Mouse (Mus musculus) lung, embryonic 14.5 days (tissue): ENCODE measurements at regions not wholly inside any gene's neighbourhood (a gene's known extent, or its start where the extent isn't known, plus 50 kb on each side); places are given as distances from the start of the nearest gene placed in this dataset.
A peak's percentile ranks its signal among the peaks of the same experiment; 100 is the strongest.

Source experiments
- ATAC-seq: fragments of 200-750 bp; cut with Nextera tagmentation; 2 replicates; pipeline ENCODE4 v1.8.0; 2017; ENCODE audit warnings: mild to moderate bottlenecking, moderate TSS enrichment, moderate library complexity; ENCODE audit not compliant: insufficient read depth
- DNase-seq: peaks from one replicate; pipeline ENCODE4 v3.0.0-alpha.2; 2015
- H3K27ac ChIP-seq: fragments of 300-500 bp; sonication (generic); 2 replicates; pipeline ENCODE4 v1.5.1; 2014; ENCODE audit warnings: low read depth, mild to moderate bottlenecking, moderate library complexity
- H3K27me3 ChIP-seq: fragments of 300-500 bp; sonication (generic); 2 replicates; pipeline ENCODE4 v1.6.1; 2014; ENCODE audit warnings: low read length, control low read depth; ENCODE audit not compliant: insufficient read depth
- H3K36me3 ChIP-seq: fragments of 300-500 bp; sonication (generic); 2 replicates; pipeline ENCODE4 v1.6.1; 2014; ENCODE audit warnings: control low read depth; ENCODE audit not compliant: insufficient read depth
- H3K4me1 ChIP-seq: fragments of 300-500 bp; sonication (generic); 2 replicates; pipeline ENCODE4 v1.6.1; 2014; ENCODE audit warnings: antibody characterized with exemption, control low read depth; ENCODE audit not compliant: insufficient read depth
- H3K4me2 ChIP-seq: fragments of 300-500 bp; sonication (generic); 2 replicates; pipeline ENCODE4 v1.6.1; 2014; ENCODE audit warnings: mild to moderate bottlenecking
- H3K4me3 ChIP-seq: fragments of 300-500 bp; sonication (generic); 2 replicates; pipeline ENCODE4 v1.5.1; 2014; ENCODE audit warnings: low read depth, low read length
- H3K9ac ChIP-seq: fragments of 300-500 bp; sonication (generic); 2 replicates; pipeline ENCODE4 v1.6.1; 2014
- H3K9me3 ChIP-seq: fragments of 300-500 bp; sonication (generic); 2 replicates; pipeline ENCODE4 v1.6.1; 2016; ENCODE audit warnings: low read depth, low read length, control low read depth
- CTCF ChIP-seq: IDR thresholded peaks from 2 replicates; pipeline ENCODE4 v1.5.1; 2016; ENCODE audit warnings: antibody characterized with exemption, low read depth
- WGBS: fragments of 180-500 bp; shearing (Covaris S2); extraction: QIAGEN DNeasy Blood & Tissue Kit; methylation state at CpG from one replicate; pipeline ENCODE4 v1.1.7; 2014; 5-methylcytosine and 5-hydroxymethylcytosine counted together

- Histone ChIP-seq H3K27ac (peak overlapping the region; percentile 90), H3K4me2 (peak overlapping the region; percentile 48), H3K36me3 (peaks cover 1% of the 10 kb centered on the region; the same call in 1 of the 2 replicates), H3K4me3 (no peak overlapping the region), H3K9ac (no peak overlapping the region), H3K9me3 (no peaks in the 10 kb centered on the region), H3K27me3 (no peaks in the 10 kb centered on the region), H3K4me1 (0 out of 2 replicates have a peak, but pooled peaks cover 10% of the 10 kb centered on the region)
- TF ChIP-seq CTCF, result no peak
- DNase-seq (peak; percentile 60), ATAC-seq (peak; percentile 85)
- 17% methylated on average over 6 of the region's 6 CpGs for WGBS
These were observed 126.4 kb downstream of the Ogfrl1 start for GRCm38 (mm10) chr1:23270910-23271822.

GRCm38 (mm10) chr1:23268062-23268461 lies 129.5 kb downstream of the Ogfrl1 start:
- TF ChIP-seq CTCF, result no peak

GRCm38 (mm10) chr1:23265556-23266232 lies 131.9 kb downstream of the Ogfrl1 start:
- ATAC-seq (no peak), DNase-seq (no peak)
- WGBS, result 54% methylated on average over 3 of the region's 3 CpGs
- Histone ChIP-seq H3K36me3 (no peaks in the 10 kb centered on the region), H3K4me2 (no peak overlapping the region), H3K9ac (no peak overlapping the region), H3K27ac (no peak overlapping the region), H3K4me3 (no peak overlapping the region), H3K4me1 (peaks cover 7% of the 10 kb centered on the region), H3K27me3 (no peaks in the 10 kb centered on the region), H3K9me3 (no peaks in the 10 kb centered on the region)
- TF ChIP-seq CTCF, result no peak

More at GRCm38 (mm10) chr1:23268062-23268461, 129.5 kb downstream of the Ogfrl1 start:
- Histone ChIP-seq H3K36me3 (no peaks in the 10 kb centered on the region), H3K4me2 (no peak overlapping the region), H3K4me1 (peaks cover 17% of the 10 kb centered on the region), H3K27me3 (no peaks in the 10 kb centered on the region), H3K9ac (no peak overlapping the region), H3K4me3 (no peak overlapping the region), H3K27ac (no peak overlapping the region), H3K9me3 (no peaks in the 10 kb centered on the region)
- no peak for ATAC-seq
- no peak for DNase-seq

- TF ChIP-seq CTCF, result no peak
- Histone ChIP-seq H3K4me3 (no peak overlapping the region), H3K27me3 (no peaks in the 10 kb centered on the region), H3K4me2 (peak overlapping the region; percentile 31; the same call in 1 of the 2 replicates), H3K4me1 (peaks cover 7% of the 10 kb centered on the region), H3K27ac (peak overlapping the region; percentile 69; the same call in 1 of the 2 replicates), H3K9me3 (no peaks in the 10 kb centered on the region), H3K36me3 (no peaks in the 10 kb centered on the region), H3K9ac (no peak overlapping the region; the same call in 1 of the 2 replicates)
- WGBS, result 25% methylated on average over 3 of the region's 3 CpGs
- peak; percentile 27 for DNase-seq
- ATAC-seq, result no peak
These were observed 133.3 kb downstream of the Ogfrl1 start for GRCm38 (mm10) chr1:23264251-23264650.

- ATAC-seq (no peak), DNase-seq (no peak)
- peak overlapping the region; percentile 69; the same call in 1 of the 2 replicates for H3K27ac ChIP-seq
- no peak overlapping the region for H3K9ac ChIP-seq
- H3K4me1 ChIP-seq, result peaks cover 7% of the 10 kb centered on the region
- no peaks in the 10 kb centered on the region for H3K27me3 ChIP-seq
- H3K4me2 ChIP-seq, result peak overlapping the region; percentile 29; the same call in 1 of the 2 replicates
- no peaks in the 10 kb centered on the region for H3K9me3 ChIP-seq
- no peak for TF ChIP-seq CTCF
- 13% methylated on average over 4 of the region's 4 CpGs for WGBS
- H3K36me3 ChIP-seq, result no peaks in the 10 kb centered on the region
- no peak overlapping the region for H3K4me3 ChIP-seq
These were observed 133.8 kb downstream of the Ogfrl1 start for GRCm38 (mm10) chr1:23263798-23264197.

GRCm38 (mm10) chr1:23261652-23262051 lies 135.9 kb downstream of the Ogfrl1 start:
- no peaks in the 10 kb centered on the region for H3K27me3 ChIP-seq
- H3K9me3 ChIP-seq, result no peaks in the 10 kb centered on the region
- H3K4me3 ChIP-seq, result no peak overlapping the region
- DNase-seq (no peak), ATAC-seq (no peak)
- no peak overlapping the region for H3K27ac ChIP-seq
- TF ChIP-seq CTCF, result no peak
- no peak overlapping the region for H3K9ac ChIP-seq
- H3K4me1 ChIP-seq, result peaks cover 7% of the 10 kb centered on the region
- no peaks in the 10 kb centered on the region for H3K36me3 ChIP-seq
- WGBS, result 76% methylated on average over 3 of the region's 3 CpGs
- no peak overlapping the region for H3K4me2 ChIP-seq
